Mouse (Mus musculus): ENCODE results near the gene Mesp2.

DNA sequence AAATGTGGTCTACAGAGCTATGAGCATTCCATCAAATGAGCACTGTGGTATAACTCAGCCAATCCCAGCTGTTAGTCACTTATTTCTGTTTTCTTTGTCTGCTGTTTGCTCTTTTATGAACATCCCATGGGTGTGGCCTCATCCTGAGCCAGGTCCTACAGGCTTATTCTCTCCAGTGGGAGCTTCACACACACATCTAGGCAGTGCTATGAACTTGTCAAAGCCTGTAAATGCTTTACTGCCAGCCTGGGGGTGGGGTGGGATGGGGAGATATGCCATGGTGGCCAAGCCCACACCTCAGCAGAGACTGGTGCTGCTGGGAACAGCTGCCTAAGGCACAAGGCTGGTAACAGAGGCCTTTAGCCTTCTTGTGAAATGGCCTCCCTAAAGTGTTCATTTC is 22.5 kb downstream of the Mesp2 start:
- TF ChIP-seq CTCF (IDR thresholded peaks at IDR 0.05; ENCODE audit: borderline replicate concordance, control insufficient read depth, extremely low read depth, insufficient read depth, low read length, poor library complexity) (no peak), POLR2A (IDR thresholded peaks at IDR 0.05; ENCODE audit: control insufficient read depth, extremely low read depth, insufficient read depth, low read length, poor library complexity) (no peak)

All from thymus, adult 2 months (tissue).